In genomic region chr10:79823011-79823410, GRCm38 (mm10) we compare ENCODE assay signal across 12 mouse cellular contexts. TPM values are rescaled to one million over a fixed set of nuclear protein-coding genes. Genes with fewer than 3 reads are reported as not detected.
A peak's percentile ranks its signal among the peaks of the same experiment; 100 is the strongest.
DNase-seq lines count a peak whose midpoint lies in the region; ATAC-seq lines count a peak whose summit lies in the region.
"Had no signal": no experiment of that assay in that cellular context is flagged by ENCODE, and none has a peak within 500 bp of the region (broad histone marks: within the 10 kb centered on the region; RNA-seq: fewer than 3 reads in every experiment).

No protein-coding gene starts in this region.

- ATAC-seq in hindbrain, embryonic 13.5 days (ENCODE audit: low FRiP score) = no peak
- no peak for ATAC-seq in hindbrain, embryonic 12.5 days (ENCODE audit: low FRiP score)
- ATAC-seq in lung, embryonic 16.5 days (ENCODE audit: low read depth) = no peak
- peak; percentile 73 for ATAC-seq in intestine, embryonic 16.5 days
- no peak for ATAC-seq in stomach, embryonic 15.5 days (ENCODE audit: insufficient read depth, low FRiP score, low read depth)
- ATAC-seq: CD4-positive, CD25-positive, alpha-beta regulatory T cell, adult 4 months had no signal

- no peak overlapping the region for H3K4me2 ChIP-seq in hindbrain, embryonic 13.5 days
- no peak overlapping the region for H3K4me2 ChIP-seq in hindbrain, embryonic 12.5 days (replicated peaks)
- H3K4me2 ChIP-seq in lung, embryonic 16.5 days (ENCODE audit: low read depth, low read length) = peak overlapping the region; percentile 42
- H3K4me2 ChIP-seq in intestine, embryonic 16.5 days (ENCODE audit: low read depth, low read length) = peak overlapping the region; percentile 39
- H3K4me2 ChIP-seq in stomach, embryonic 15.5 days = peak overlapping the region; percentile 41
- H3K4me2 ChIP-seq: heart, embryonic 15.5 days had no signal

- H3K27me3 ChIP-seq in hindbrain, embryonic 13.5 days = no peaks in the 10 kb centered on the region
- no peaks in the 10 kb centered on the region; the same call in 1 of the 2 replicates for H3K27me3 ChIP-seq in hindbrain, embryonic 12.5 days
- no peaks in the 10 kb centered on the region for H3K27me3 ChIP-seq in lung, embryonic 16.5 days (ENCODE audit: control insufficient read depth, insufficient read depth, low read depth, low read length)
- H3K27me3 ChIP-seq in intestine, embryonic 16.5 days (replicated peaks; ENCODE audit: control insufficient read depth, insufficient read depth, low read length) = no peaks in the 10 kb centered on the region
- no peaks in the 10 kb centered on the region for H3K27me3 ChIP-seq in stomach, embryonic 15.5 days (replicated peaks)
- H3K27me3 ChIP-seq: heart, embryonic 15.5 days had no signal

- peak overlapping the region; percentile 35; the same call in 1 of the 2 replicates for H3K27ac ChIP-seq in hindbrain, embryonic 13.5 days
- no peak overlapping the region for H3K27ac ChIP-seq in hindbrain, embryonic 12.5 days
- peak overlapping the region; percentile 17; the same call in 1 of the 2 replicates for H3K27ac ChIP-seq in lung, embryonic 16.5 days (ENCODE audit: low read length)
- H3K27ac ChIP-seq in intestine, embryonic 16.5 days (ENCODE audit: low read length) = peak overlapping the region; percentile 98
- peak overlapping the region; percentile 85 for H3K27ac ChIP-seq in stomach, embryonic 15.5 days

- peaks cover 36% of the 10 kb centered on the region for H3K36me3 ChIP-seq in hindbrain, embryonic 13.5 days
- peaks cover 31% of the 10 kb centered on the region for H3K36me3 ChIP-seq in hindbrain, embryonic 12.5 days
- H3K36me3 ChIP-seq in lung, embryonic 16.5 days (ENCODE audit: control insufficient read depth, insufficient read depth, low read length) = no peaks in the 10 kb centered on the region
- no peaks in the 10 kb centered on the region for H3K36me3 ChIP-seq in intestine, embryonic 16.5 days (ENCODE audit: control insufficient read depth, insufficient read depth, low read length)
- peaks cover 13% of the 10 kb centered on the region; the same call in 1 of the 2 replicates for H3K36me3 ChIP-seq in stomach, embryonic 15.5 days

- peaks cover 13% of the 10 kb centered on the region for H3K4me1 ChIP-seq in hindbrain, embryonic 13.5 days (replicated peaks)
- peaks cover 20% of the 10 kb centered on the region for H3K4me1 ChIP-seq in hindbrain, embryonic 12.5 days
- peaks cover 6% of the 10 kb centered on the region; the same call in 1 of the 2 replicates for H3K4me1 ChIP-seq in lung, embryonic 16.5 days (replicated peaks; ENCODE audit: control insufficient read depth, insufficient read depth, low read length)
- peaks cover 24% of the 10 kb centered on the region for H3K4me1 ChIP-seq in intestine, embryonic 16.5 days (ENCODE audit: control insufficient read depth, insufficient read depth, low read length)
- peaks cover 36% of the 10 kb centered on the region for H3K4me1 ChIP-seq in stomach, embryonic 15.5 days

- H3K4me3 ChIP-seq in hindbrain, embryonic 13.5 days = no peak overlapping the region
- no peak overlapping the region for H3K4me3 ChIP-seq in hindbrain, embryonic 12.5 days
- H3K4me3 ChIP-seq in lung, embryonic 16.5 days (ENCODE audit: low read length) = peak overlapping the region; percentile 24; the same call in 1 of the 2 replicates
- H3K4me3 ChIP-seq in intestine, embryonic 16.5 days (ENCODE audit: low read length) = peak overlapping the region; percentile 46
- H3K4me3 ChIP-seq in stomach, embryonic 15.5 days (replicated peaks) = peak overlapping the region; percentile 20
- H3K4me3 ChIP-seq: gastrocnemius, adult 2 months; heart, embryonic 15.5 days had no signal

- H3K9me3 ChIP-seq in hindbrain, embryonic 13.5 days = no peaks in the 10 kb centered on the region
- 0 out of 2 replicates have a peak, but pooled peaks cover 3% of the 10 kb centered on the region for H3K9me3 ChIP-seq in hindbrain, embryonic 12.5 days (replicated peaks)
- H3K9me3 ChIP-seq in lung, embryonic 16.5 days (ENCODE audit: control insufficient read depth, low read length) = no peaks in the 10 kb centered on the region
- H3K9me3 ChIP-seq in intestine, embryonic 16.5 days (ENCODE audit: control insufficient read depth, low read length) = no peaks in the 10 kb centered on the region
- H3K9me3 ChIP-seq in stomach, embryonic 15.5 days = no peaks in the 10 kb centered on the region
- H3K9me3 ChIP-seq: heart, embryonic 15.5 days had no signal

- DNase-seq in lung, postnatal 10 days = no peak
- DNase-seq in cerebellum, adult 18-20 months = no peak
- DNase-seq in urinary bladder, postnatal 36 days (ENCODE audit: low spot score in 2 of 2) = no peak
- DNase-seq: cerebellum, adult 2 months; gastrocnemius, adult 2 months had no signal

- peak overlapping the region; percentile 51; the same call in 1 of the 2 replicates for H3K9ac ChIP-seq in hindbrain, embryonic 13.5 days
- no peak overlapping the region for H3K9ac ChIP-seq in hindbrain, embryonic 12.5 days
- no peak overlapping the region for H3K9ac ChIP-seq in lung, embryonic 16.5 days (ENCODE audit: low read length)
- H3K9ac ChIP-seq in intestine, embryonic 16.5 days (ENCODE audit: low read depth, low read length) = peak overlapping the region; percentile 72
- no peak overlapping the region for H3K9ac ChIP-seq in stomach, embryonic 15.5 days
- H3K9ac ChIP-seq: heart, embryonic 15.5 days had no signal

- WGBS in hindbrain, embryonic 13.5 days = 79% methylated on average over 6 of the region's 6 CpGs
- WGBS in hindbrain, embryonic 12.5 days = 77% methylated on average over 6 of the region's 6 CpGs
- WGBS in lung, embryonic 16.5 days = 66% methylated on average over 6 of the region's 6 CpGs
- WGBS in intestine, embryonic 16.5 days = 51% methylated on average over 6 of the region's 6 CpGs
- 60% methylated on average over 6 of the region's 6 CpGs for WGBS in stomach, embryonic 15.5 days

RNA-seq across cellular contexts. Expression of gene Misp, which starts 2.2 kb away (rescaled TPM):
- polyA plus RNA-seq in hindbrain, embryonic 13.5 days (2015; fragmentation: Nextera tagmentation; extraction: Ambion mirVana) = 0.84 and 1.0 TPM in 2 replicates
- 1.3 and 2.1 TPM in 2 replicates for polyA plus RNA-seq in hindbrain, embryonic 12.5 days (2016; fragmentation: Nextera tagmentation; extraction: Ambion mirVana)
- 10.6 and 13.5 TPM in 2 replicates for polyA plus RNA-seq in lung, embryonic 16.5 days (2015; fragmentation: Nextera tagmentation; extraction: Ambion mirVana)
- polyA plus RNA-seq in intestine, embryonic 16.5 days (2015; fragmentation: Nextera tagmentation; extraction: Ambion mirVana) = 204 and 210 TPM in 2 replicates
- polyA plus RNA-seq in stomach, embryonic 15.5 days (2015; fragmentation: Nextera tagmentation; extraction: Ambion mirVana) = 50.0 and 67.2 TPM in 2 replicates

RNA-seq across cellular contexts. Expression of gene Palm, which starts 29.6 kb away (rescaled TPM):
- polyA plus RNA-seq in hindbrain, embryonic 13.5 days (2015; fragmentation: Nextera tagmentation; extraction: Ambion mirVana) = 240 and 252 TPM in 2 replicates
- 189 and 198 TPM in 2 replicates for polyA plus RNA-seq in hindbrain, embryonic 12.5 days (2016; fragmentation: Nextera tagmentation; extraction: Ambion mirVana)
- 52.7 and 54.1 TPM in 2 replicates for polyA plus RNA-seq in lung, embryonic 16.5 days (2015; fragmentation: Nextera tagmentation; extraction: Ambion mirVana)
- 44.1 and 44.8 TPM in 2 replicates for polyA plus RNA-seq in intestine, embryonic 16.5 days (2015; fragmentation: Nextera tagmentation; extraction: Ambion mirVana)
- polyA plus RNA-seq in stomach, embryonic 15.5 days (2015; fragmentation: Nextera tagmentation; extraction: Ambion mirVana) = 53.3 and 54.1 TPM in 2 replicates

RNA-seq across cellular contexts. Expression of gene Ptbp1, which starts 31.2 kb away (rescaled TPM):
- polyA plus RNA-seq in hindbrain, embryonic 13.5 days (2015; fragmentation: Nextera tagmentation; extraction: Ambion mirVana) = 84.7 and 86.0 TPM in 2 replicates
- 201 and 211 TPM in 2 replicates for polyA plus RNA-seq in hindbrain, embryonic 12.5 days (2016; fragmentation: Nextera tagmentation; extraction: Ambion mirVana)
- polyA plus RNA-seq in lung, embryonic 16.5 days (2015; fragmentation: Nextera tagmentation; extraction: Ambion mirVana) = 344 and 371 TPM in 2 replicates
- 295 and 302 TPM in 2 replicates for polyA plus RNA-seq in intestine, embryonic 16.5 days (2015; fragmentation: Nextera tagmentation; extraction: Ambion mirVana)
- polyA plus RNA-seq in stomach, embryonic 15.5 days (2015; fragmentation: Nextera tagmentation; extraction: Ambion mirVana) = 295 and 299 TPM in 2 replicates

RNA-seq across cellular contexts. Expression of gene Prss57, which starts 32.2 kb away (rescaled TPM):
- polyA plus RNA-seq in hindbrain, embryonic 13.5 days (2015; fragmentation: Nextera tagmentation; extraction: Ambion mirVana) = 0.18 TPM in 1 of 2 replicates, not detected in the other
- 0.23 and 0.30 TPM in 2 replicates for polyA plus RNA-seq in hindbrain, embryonic 12.5 days (2016; fragmentation: Nextera tagmentation; extraction: Ambion mirVana)
- polyA plus RNA-seq in lung, embryonic 16.5 days (2015; fragmentation: Nextera tagmentation; extraction: Ambion mirVana) = 0.57 and 2.1 TPM in 2 replicates
- polyA plus RNA-seq in intestine, embryonic 16.5 days (2015; fragmentation: Nextera tagmentation; extraction: Ambion mirVana) = 0.07 and 0.11 TPM in 2 replicates
- 0.23 and 0.31 TPM in 2 replicates for polyA plus RNA-seq in stomach, embryonic 15.5 days (2015; fragmentation: Nextera tagmentation; extraction: Ambion mirVana)
- polyA plus RNA-seq: CD4-positive, CD25-positive, alpha-beta regulatory T cell, adult 4 months had no signal

RNA-seq across cellular contexts. Expression of gene Fstl3, which starts 45.9 kb away (rescaled TPM):
- polyA plus RNA-seq in hindbrain, embryonic 13.5 days (2015; fragmentation: Nextera tagmentation; extraction: Ambion mirVana) = 1.3 and 1.4 TPM in 2 replicates
- 2.3 and 2.7 TPM in 2 replicates for polyA plus RNA-seq in hindbrain, embryonic 12.5 days (2016; fragmentation: Nextera tagmentation; extraction: Ambion mirVana)
- polyA plus RNA-seq in lung, embryonic 16.5 days (2015; fragmentation: Nextera tagmentation; extraction: Ambion mirVana) = 21.7 and 22.7 TPM in 2 replicates
- polyA plus RNA-seq in intestine, embryonic 16.5 days (2015; fragmentation: Nextera tagmentation; extraction: Ambion mirVana) = 15.1 and 16.6 TPM in 2 replicates
- polyA plus RNA-seq in stomach, embryonic 15.5 days (2015; fragmentation: Nextera tagmentation; extraction: Ambion mirVana) = 14.8 and 15.5 TPM in 2 replicates

Comparison
In these comparisons a context has a peak if more than half of its experiments do, and no peak if none do; other contexts are left out.
1. H3K9ac ChIP-seq: peak in hindbrain, embryonic 13.5 days (single experiment) and intestine, embryonic 16.5 days (single experiment); none in hindbrain, embryonic 12.5 days (single experiment), lung, embryonic 16.5 days (single experiment) and stomach, embryonic 15.5 days (single experiment).
2. H3K4me2 ChIP-seq: peak in lung, embryonic 16.5 days (single experiment), intestine, embryonic 16.5 days (single experiment) and stomach, embryonic 15.5 days (single experiment); none in hindbrain, embryonic 13.5 days (single experiment) and hindbrain, embryonic 12.5 days (single experiment).
3. H3K4me3 ChIP-seq: peak in lung, embryonic 16.5 days (single experiment), intestine, embryonic 16.5 days (single experiment) and stomach, embryonic 15.5 days (single experiment); none in hindbrain, embryonic 13.5 days (single experiment) and hindbrain, embryonic 12.5 days (single experiment).